Mouse (Mus musculus) adrenal gland (tissue): ENCODE results near the gene Hist4h4.
"Not testable (repeated sequence)": the region's sequence is repeated elsewhere in the genome, so short reads cannot be mapped to it uniquely, and the experiment has no call there.

ENCODE experiments used
- intact Hi-C: fragments of 180-260 bp; cut with DNase I; formaldehyde crosslinking; loops from one replicate; pipeline ENCODE4 v1.15.1; 2025

The Hist4h4 gene

DNA sequence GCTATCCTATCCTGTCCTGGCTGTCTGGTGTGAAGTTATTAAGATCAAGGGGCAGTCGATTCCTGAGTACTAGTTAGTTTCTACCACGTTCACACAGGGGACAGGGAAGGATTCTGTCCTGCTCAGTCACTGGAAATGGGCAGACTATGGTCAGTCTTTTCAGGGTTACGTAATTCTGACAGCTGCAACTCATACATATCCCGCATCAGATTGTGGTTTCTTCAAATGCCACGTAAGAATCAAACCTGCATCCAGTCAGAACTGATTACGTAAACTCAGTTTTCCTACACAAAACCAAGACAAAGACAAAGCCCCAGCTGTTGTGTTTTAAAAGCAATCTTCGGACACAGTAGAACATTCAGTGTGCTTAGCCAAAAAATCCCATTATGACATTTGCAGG, 11.2 kb upstream of the Hist4h4 start:
- intact Hi-C loops: no loop called here

GRCm38 (mm10) chr6:136813117-136813516, 8.9 kb upstream of the Hist4h4 start:
- intact Hi-C loops: no loop called here

GRCm38 (mm10) chr6:136811196-136811595, 7.0 kb upstream of the Hist4h4 start:
- intact Hi-C loops: no loop called here

- intact Hi-C loops: loop anchor here (2.0 kb wide), 1 partner anchor 15 kb away; no protein-coding TSS in a partner anchor
Measured at GRCm38 (mm10) chr6:136809673-136810072, 5.5 kb upstream of the Hist4h4 start.

DNA sequence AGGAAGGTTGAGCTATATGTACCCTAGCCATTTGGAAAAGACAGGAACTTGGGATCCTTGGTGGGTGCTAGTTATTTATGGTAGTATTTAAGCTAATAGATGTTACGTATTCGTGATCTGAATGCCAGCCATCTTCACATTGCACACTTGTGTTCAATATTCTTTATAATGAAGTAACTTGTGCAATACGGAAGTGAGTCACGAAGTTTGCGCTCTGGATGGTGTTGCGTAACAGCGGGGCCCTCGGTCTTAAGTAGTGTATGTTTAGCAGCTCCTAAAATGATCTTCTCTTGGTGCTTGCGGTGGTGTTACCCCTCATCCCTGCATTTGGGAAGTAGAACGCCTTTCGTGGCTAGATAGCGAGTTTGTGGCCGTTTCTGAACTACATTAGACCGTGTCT, 4.9 kb upstream of the Hist4h4 start:
- intact Hi-C loops: loop anchor here (2.0 kb wide), 1 partner anchor 16 kb away; no protein-coding TSS in a partner anchor

DNA sequence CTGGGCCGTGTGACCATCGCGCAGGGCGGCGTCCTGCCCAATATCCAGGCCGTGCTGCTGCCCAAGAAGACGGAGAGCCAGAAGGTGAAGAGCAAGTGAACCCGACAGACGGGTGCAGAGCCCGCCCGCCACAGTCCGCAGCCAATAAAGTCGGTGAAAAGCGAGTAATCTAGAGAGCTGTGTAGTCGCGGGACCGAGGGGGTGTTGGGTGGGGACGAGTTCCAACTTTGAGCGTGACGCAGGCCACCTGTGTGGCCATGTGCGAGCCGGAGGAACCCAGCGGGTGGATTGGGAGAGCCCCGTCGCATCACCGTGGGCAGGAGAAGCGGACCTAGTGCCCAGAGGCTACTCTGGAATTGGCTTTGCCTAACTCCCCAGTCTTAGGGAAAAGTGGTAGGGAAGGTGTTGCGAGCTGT, 4.4 kb upstream of the Hist4h4 start:
- intact Hi-C loops: loop anchor here (2.0 kb wide), 1 partner anchor 16 kb away; no protein-coding TSS in a partner anchor

DNA sequence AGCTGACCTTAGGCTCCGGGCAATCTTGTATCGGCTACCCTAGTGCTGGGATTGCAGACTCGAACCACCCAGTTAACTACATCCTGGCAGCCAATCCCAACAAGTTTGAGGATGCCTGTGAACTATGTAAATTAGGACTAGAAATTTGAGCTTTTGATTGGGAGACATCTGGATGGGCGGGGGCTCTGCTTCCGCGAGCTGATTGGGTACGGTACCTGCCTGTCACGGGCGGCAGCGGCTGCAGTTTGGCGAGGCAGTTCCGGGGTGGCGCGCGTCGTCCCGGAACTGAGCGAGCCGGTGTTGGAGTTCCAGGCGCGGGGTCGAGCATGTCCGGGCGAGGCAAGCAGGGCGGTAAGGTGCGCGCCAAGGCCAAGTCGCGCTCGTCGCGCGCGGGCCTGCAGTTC, 3.8 kb upstream of the Hist4h4 start, which contains the start of gene H2afj:
H2afj (plus strand) TSS at position 231 of the 404 bp plus-strand sequence.
- intact Hi-C loops: loop anchor here (2.0 kb wide), 1 partner anchor 17 kb away; no protein-coding TSS in a partner anchor

DNA sequence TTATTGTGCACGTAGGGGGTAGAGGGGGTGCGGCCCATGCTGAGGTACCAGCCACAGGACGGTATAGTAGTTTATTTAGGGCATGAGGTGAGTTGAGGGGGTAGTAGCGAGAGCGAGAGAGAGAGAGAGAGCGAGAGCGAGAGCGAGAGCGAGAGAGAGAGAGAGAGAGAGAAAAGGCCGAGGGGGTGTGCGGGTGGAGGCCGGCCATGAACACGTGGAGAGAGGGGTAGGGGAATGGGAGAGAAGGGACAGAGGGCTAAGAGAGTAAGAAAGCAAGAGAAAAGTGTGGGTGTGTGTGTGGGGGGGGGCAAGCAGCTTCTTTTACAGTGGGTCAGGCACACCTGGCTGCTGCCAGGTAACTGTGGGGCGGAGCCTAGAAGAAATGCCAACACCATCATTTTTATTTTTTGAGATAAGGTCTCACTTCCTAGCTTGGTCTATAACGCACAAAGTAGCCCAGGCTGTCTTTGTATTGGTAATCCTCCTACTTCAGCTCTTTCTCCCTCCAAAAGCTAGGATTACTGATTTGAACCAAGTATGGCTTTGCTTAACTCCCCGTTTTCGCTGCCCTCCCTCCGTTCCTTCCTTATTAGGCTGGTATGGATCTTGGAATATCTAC, 3.3 kb upstream of the Hist4h4 start:
- intact Hi-C loops: loop anchor here (2.0 kb wide), 1 partner anchor 17 kb away; no protein-coding TSS in a partner anchor

DNA sequence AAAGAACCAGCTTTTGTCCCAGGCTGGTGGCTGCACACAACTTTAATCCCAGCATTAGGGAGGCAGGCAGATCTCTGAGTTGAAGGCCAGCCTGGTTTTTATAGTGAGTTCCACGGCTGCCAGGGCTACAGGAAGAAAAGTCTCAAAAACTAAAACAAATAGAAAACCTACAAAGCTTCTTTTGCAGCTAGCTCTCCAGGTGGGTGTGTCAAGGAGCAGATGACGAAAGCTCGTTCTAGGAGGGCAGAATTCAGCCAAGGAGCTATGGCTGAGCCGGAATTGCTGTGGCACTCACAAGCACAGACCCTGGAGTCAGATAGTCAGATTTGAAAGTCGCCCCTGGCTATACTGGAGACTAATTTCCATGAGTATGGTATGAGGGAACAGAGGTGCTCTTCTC, 2.6 kb upstream of the Hist4h4 start:
- intact Hi-C loops: no loop called here

GRCm38 (mm10) chr6:136805409-136805775, 1.2 kb upstream of the Hist4h4 start:
- intact Hi-C loops: no loop called here

GRCm38 (mm10) chr6:136804705-136805408, 642 bp upstream of the Hist4h4 start:
- intact Hi-C loops: no loop called here

GRCm38 (mm10) chr6:136803093-136803738, 999 bp downstream of the Hist4h4 start:
- intact Hi-C loops: no loop called here

DNA sequence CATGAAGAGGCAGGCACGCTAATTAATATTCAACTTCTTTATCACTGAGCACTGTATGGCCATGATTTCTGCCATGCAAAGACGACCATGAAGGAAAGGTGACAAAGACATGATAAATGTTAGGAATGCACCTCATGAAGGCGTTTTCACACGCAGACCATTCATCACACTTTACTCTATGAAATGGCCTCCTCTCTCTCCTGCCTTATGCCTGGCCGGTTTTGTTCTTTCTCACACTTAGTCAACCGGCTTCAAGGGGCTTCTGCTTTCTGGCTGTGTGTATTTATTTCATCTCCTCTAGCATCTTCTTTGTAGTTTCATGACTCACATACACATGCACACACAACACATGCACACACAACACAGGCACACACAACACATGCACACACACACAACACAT, 2.9 kb downstream of the Hist4h4 start:
- intact Hi-C loops: no loop called here

GRCm38 (mm10) chr6:136800710-136801109, 3.5 kb downstream of the Hist4h4 start:
- intact Hi-C loops: no loop called here

- intact Hi-C loops: not testable (repeated sequence)
Measured at GRCm38 (mm10) chr6:136797874-136798693, 6.1 kb downstream of the Hist4h4 start.

DNA sequence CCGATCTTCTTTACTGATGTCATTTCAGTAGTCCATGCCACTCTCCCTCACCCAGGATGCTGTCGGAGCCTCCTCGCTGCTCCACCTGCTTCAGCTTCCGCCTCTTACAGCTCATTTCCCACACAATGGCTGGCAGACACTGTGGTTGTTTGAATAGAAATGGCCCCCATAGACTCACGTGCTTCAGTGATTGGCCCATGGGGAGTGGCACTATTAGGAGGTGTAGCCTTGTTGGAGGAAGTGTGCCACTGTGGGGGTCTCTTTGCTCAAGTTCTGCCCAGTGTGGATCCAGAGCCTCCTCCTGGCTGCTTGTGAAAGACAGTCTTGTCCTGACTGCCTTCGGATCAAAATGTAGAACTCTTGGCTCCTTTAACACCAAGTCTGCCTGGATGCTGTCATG, 8.4 kb downstream of the Hist4h4 start:
- intact Hi-C loops: no loop called here

- intact Hi-C loops: no loop called here
Measured at GRCm38 (mm10) chr6:136795110-136795509, 9.1 kb downstream of the Hist4h4 start.

DNA sequence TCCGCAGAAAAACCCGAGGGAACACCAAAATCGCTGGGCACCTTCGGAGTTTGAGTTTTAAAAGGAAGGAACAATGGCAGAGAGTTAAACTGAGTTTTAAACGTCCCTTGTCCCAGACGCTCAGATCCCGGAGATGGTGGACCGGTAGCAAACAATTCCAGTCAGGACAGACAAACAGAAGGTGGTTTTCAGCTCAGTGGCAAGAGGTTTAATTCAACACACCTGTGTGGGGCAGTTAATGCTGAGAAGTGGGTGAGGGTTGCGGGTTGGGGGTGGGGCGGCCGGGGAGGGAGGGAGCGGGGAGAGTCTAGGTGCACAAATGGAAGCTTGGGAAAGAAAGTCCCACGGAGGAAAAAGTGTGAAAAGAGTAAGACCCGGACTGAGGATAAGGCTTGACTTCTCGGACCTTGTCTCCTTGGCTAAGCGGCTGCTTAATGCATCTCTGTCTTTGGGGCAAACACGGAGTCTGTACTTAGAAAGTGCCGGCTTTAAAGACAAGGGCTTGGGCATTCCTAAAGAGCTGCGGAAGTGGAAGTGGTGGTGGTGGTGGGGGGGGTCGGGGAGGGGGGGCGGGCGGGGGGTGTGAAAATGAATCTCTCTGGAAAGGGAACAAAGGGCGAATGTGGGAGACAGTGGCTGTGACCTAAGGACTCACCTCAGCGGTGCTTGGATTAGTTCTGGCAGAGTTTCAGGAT, 10.2 kb downstream of the Hist4h4 start:
- intact Hi-C loops: no loop called here

- intact Hi-C loops: no loop called here
Measured at GRCm38 (mm10) chr6:136792884-136793758, 11.1 kb downstream of the Hist4h4 start.
